15 mouse cellular contexts compared by ENCODE assay signal in the genomic region with DNA sequence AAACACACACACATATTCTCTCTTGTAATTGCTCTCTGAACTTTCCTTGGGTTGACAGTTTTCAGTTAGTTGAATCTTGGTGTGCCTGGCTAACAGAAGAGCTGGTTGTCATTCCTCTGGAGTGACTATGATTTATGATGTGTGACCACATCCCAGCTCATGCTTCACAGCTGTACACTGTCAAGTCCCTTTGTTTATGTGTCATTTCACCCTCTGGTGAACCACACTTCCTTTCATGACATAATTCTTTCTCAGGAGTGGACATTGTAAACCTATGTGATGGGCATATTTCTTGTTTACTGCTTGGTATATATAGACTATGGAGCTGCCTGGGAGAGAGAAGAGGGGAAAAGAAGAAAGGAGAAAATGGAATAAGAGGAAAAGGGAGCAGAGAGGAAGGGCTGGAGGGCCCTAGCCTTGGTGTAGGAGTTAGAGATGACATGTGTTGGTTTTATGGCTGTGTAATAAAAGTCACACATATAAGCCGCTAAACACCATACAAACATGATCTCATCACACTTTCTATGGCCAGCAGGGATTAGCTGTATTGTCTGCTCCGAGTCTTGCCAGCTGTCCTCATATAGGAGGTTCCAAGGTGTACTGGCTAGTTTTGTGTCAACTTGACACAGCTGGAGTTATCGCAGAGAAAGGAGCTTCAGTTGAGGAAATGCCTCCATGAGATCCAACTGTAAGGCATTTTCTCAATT.
DNase-seq lines count a peak whose midpoint lies in the region; ATAC-seq and TF ChIP-seq lines count a peak whose summit lies in the region.
"Had no signal": no experiment of that assay in that cellular context is flagged by ENCODE, and none has a peak within 500 bp of the region (broad histone marks: within the 10 kb centered on the region; RNA-seq: fewer than 3 reads in every experiment).

No protein-coding gene starts in this region.

- no peaks in the 10 kb centered on the region for H3K4me1 ChIP-seq in kidney, adult 2 months (ENCODE audit: control insufficient read depth, insufficient read depth, low read length)
- H3K4me1 ChIP-seq in neural tube, embryonic 14.5 days (ENCODE audit: control insufficient read depth, insufficient read depth, low read length), result no peaks in the 10 kb centered on the region
- H3K4me1 ChIP-seq: midbrain, embryonic 10.5 days; neural tube, embryonic 12.5 days had no signal

- no peak overlapping the region for H3K4me3 ChIP-seq in kidney, adult 2 months (ENCODE audit: insufficient read depth, low read depth, low read length)
- no peak overlapping the region for H3K4me3 ChIP-seq in neural tube, embryonic 14.5 days (ENCODE audit: low read depth, low read length)
- H3K4me3 ChIP-seq: erythroblast, embryonic 14.5 days; heart, embryonic 15.5 days; midbrain, embryonic 10.5 days; neural tube, embryonic 12.5 days had no signal

- whole genome bisulfite sequencing in kidney, adult 2 months, result 45% methylated on average over 3 of the region's 3 CpGs
- 88% methylated on average over 3 of the region's 3 CpGs for WGBS in neural tube, embryonic 14.5 days

- no peaks in the 10 kb centered on the region for H3K36me3 ChIP-seq in kidney, adult 2 months (ENCODE audit: control insufficient read depth, insufficient read depth, low read length)
- H3K36me3 ChIP-seq in neural tube, embryonic 14.5 days (ENCODE audit: control insufficient read depth, insufficient read depth, low read length), result no peaks in the 10 kb centered on the region
- H3K36me3 ChIP-seq: heart, embryonic 15.5 days; midbrain, embryonic 10.5 days; neural tube, embryonic 12.5 days had no signal

- TF ChIP-seq POLR2A in kidney, adult 2 months (IDR thresholded peaks at IDR 0.05; ENCODE audit: low read depth, low read length), result no peak

- ATAC-seq in neural tube, embryonic 14.5 days (ENCODE audit: low read depth), result peak; percentile 70; the same call in 1 of the 2 replicates

- H3K27me3 ChIP-seq in kidney, adult 2 months (replicated peaks; ENCODE audit: control insufficient read depth, insufficient read depth, low read length), result no peaks in the 10 kb centered on the region
- no peaks in the 10 kb centered on the region for H3K27me3 ChIP-seq in neural tube, embryonic 14.5 days (ENCODE audit: control insufficient read depth, insufficient read depth, low read length)
- H3K27me3 ChIP-seq: CH12.LX; heart, embryonic 15.5 days; neural tube, embryonic 12.5 days had no signal

- DNase-seq in kidney, postnatal 10 days, result peak; percentile 15
- no peak for DNase-seq in kidney, adult 2 months
- DNase-seq in neural tube, embryonic 10.5 days (ENCODE audit: extremely low spot score, low spot score), result no peak
- peak; percentile 19 for DNase-seq in embryo, embryonic 11 days
- no peak for DNase-seq in left cerebral cortex, adult 9 months (ENCODE audit: low spot score in 2 of 2)
- no peak for DNase-seq in ovary, postnatal 14 days (ENCODE audit: low spot score)
- DNase-seq: cerebellum, adult 11 months; gastrocnemius, postnatal 36 days had no signal

- no peak overlapping the region for H3K4me2 ChIP-seq in neural tube, embryonic 14.5 days (ENCODE audit: low read depth, low read length)
- H3K4me2 ChIP-seq: heart, embryonic 15.5 days; hindbrain, embryonic 14.5 days; neural tube, embryonic 12.5 days had no signal

- no peak for TF ChIP-seq CTCF in kidney, adult 2 months (conservative IDR thresholded peaks at IDR 0.05; ENCODE audit: insufficient read depth, insufficient read length, low read depth, low read length)

- H3K9ac ChIP-seq in neural tube, embryonic 14.5 days (replicated peaks; ENCODE audit: low read depth, low read length), result no peak overlapping the region
- H3K9ac ChIP-seq: heart, embryonic 15.5 days; hindbrain, embryonic 14.5 days; neural tube, embryonic 12.5 days had no signal

- no peaks in the 10 kb centered on the region for H3K9me3 ChIP-seq in neural tube, embryonic 14.5 days (ENCODE audit: control insufficient read depth, low read length)
- H3K9me3 ChIP-seq: heart, embryonic 15.5 days; midbrain, embryonic 10.5 days; neural tube, embryonic 12.5 days had no signal

- H3K27ac ChIP-seq in kidney, adult 2 months (ENCODE audit: insufficient read depth, low read depth, low read length), result no peak overlapping the region
- no peak overlapping the region for H3K27ac ChIP-seq in neural tube, embryonic 14.5 days (ENCODE audit: low read depth, low read length)
- H3K27ac ChIP-seq: heart, embryonic 15.5 days; hindbrain, embryonic 14.5 days; midbrain, embryonic 10.5 days; neural tube, embryonic 12.5 days had no signal

Comparison
In these comparisons a context has a peak if more than half of its experiments do, and no peak if none do; other contexts are left out.
1. DNase-seq: peak in kidney, postnatal 10 days (single experiment) and embryo, embryonic 11 days (single experiment); none in kidney, adult 2 months (single experiment), neural tube, embryonic 10.5 days (single experiment), left cerebral cortex, adult 9 months (0 of 2) and ovary, postnatal 14 days (single experiment).